Mouse (Mus musculus) common myeloid progenitor, adult 5-6 weeks (primary cell): ENCODE data around the gene Aph1c. TPM values are rescaled to one million over a fixed set of nuclear protein-coding genes. Genes with fewer than 3 reads are reported as not detected.

ENCODE experiments used
- total RNA-seq: library from RNA; stranded (forward); fragments of 200-1000, 187-1606 nt; gene quantifications from 2 replicates; pipeline ENCODE4 v1.2.3, GENCODE M21; 2017

The Aph1c gene
- total RNA-seq, 1 experiment from 2014 or later: 1.3 TPM

Other genes with a start within 250 kb of the Aph1c start
- gene Usp3, start 241.6 kb downstream of the Aph1c start, total RNA-seq: 54.7 and 81.8 TPM in 2 replicates
- 3.4 and 3.7 TPM in 2 replicates for gene Car12, start 121.0 kb downstream of the Aph1c start, total RNA-seq
- 0.39 and 0.78 TPM in 2 replicates for gene Aph1b, start 39.2 kb downstream of the Aph1c start, total RNA-seq
- gene Gm10647, start 37.7 kb downstream of the Aph1c start, total RNA-seq: 0.14 TPM in 1 of 2 replicates, not detected in the other
- gene Rab8b, start 85.0 kb upstream of the Aph1c start, total RNA-seq: 82.9 and 87.3 TPM in 2 replicates
- 162 and 229 TPM in 2 replicates for gene Rps27l, start 111.4 kb upstream of the Aph1c start, total RNA-seq
- gene Lactb, start 140.8 kb upstream of the Aph1c start, total RNA-seq: 21.4 and 30.6 TPM in 2 replicates
- 101 and 111 TPM in 2 replicates for gene Tpm1, start 214.7 kb upstream of the Aph1c start, total RNA-seq